Mouse (Mus musculus) heart, postnatal 0 days (tissue): ENCODE data around the gene Cct4.

Experiments used
- CTCF ChIP-seq: IDR thresholded peaks from 2 replicates; pipeline ENCODE4 v1.5.1; 2016; ENCODE audit warnings: antibody characterized with exemption, control low read depth, low read depth
- EP300 ChIP-seq: IDR thresholded peaks from 2 replicates; pipeline ENCODE4 v1.6.1; 2016; ENCODE audit warnings: antibody characterized with exemption, low read depth

DNA sequence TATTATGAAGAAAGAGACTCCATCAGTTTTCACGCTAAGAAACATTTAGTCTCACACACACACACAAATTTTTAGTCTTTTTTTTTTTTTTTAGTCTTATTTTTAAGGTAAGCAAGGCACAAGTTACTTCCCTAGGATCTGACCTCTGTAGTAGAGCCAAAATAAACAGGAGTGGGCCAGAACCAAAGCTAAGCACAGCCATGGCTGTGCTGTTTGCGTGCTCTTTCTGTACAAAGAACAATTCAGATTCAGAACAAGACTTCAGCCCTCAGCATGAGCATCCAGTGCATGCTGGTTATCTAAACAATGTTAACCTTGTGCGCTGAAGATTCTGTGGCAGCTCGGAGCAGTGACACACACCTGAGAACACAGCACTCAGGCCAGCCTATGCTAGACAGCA lies 25.9 kb upstream of the Cct4 start:
- TF ChIP-seq EP300 (no peak), CTCF (no peak)
